Mouse (Mus musculus): ENCODE results near the gene Slc9a9. TPM values are rescaled to one million over a fixed set of nuclear protein-coding genes. Genes with fewer than 3 reads are reported as not detected.

Slc9a9 gene
- polyA plus RNA-seq, 1 experiment from 2014 or later: 2.6 TPM

- 34% methylated on average over 5 of the region's 5 CpGs for WGBS
- Histone ChIP-seq H3K9me3 (no peaks in the 10 kb centered on the region), H3K36me3 (replicated peaks) (no peaks in the 10 kb centered on the region), H3K27me3 (replicated peaks; ENCODE audit: low read depth, poor library complexity, severe bottlenecking) (no peaks in the 10 kb centered on the region), H3K4me1 (peaks cover 9% of the 10 kb centered on the region), H3K27ac (replicated peaks) (no peak overlapping the region), H3K4me3 (no peak overlapping the region)
- peak; percentile 38 for DNase-seq (ENCODE audit: low spot score)
Observed at GRCm38 (mm10) chr9:94815518-94815917, 145.8 kb downstream of the Slc9a9 start.

- Histone ChIP-seq H3K27ac (replicated peaks) (no peak overlapping the region), H3K27me3 (replicated peaks; ENCODE audit: low read depth, poor library complexity, severe bottlenecking) (no peaks in the 10 kb centered on the region), H3K4me3 (no peak overlapping the region), H3K36me3 (replicated peaks) (no peaks in the 10 kb centered on the region), H3K4me1 (no peaks in the 10 kb centered on the region), H3K9me3 (no peaks in the 10 kb centered on the region)
- WGBS: 84% methylated on average over 1 of the region's 1 CpGs
- DNase-seq (ENCODE audit: low spot score): no peak
Observed at GRCm38 (mm10) chr9:94821268-94821667, 151.6 kb downstream of the Slc9a9 start.

GRCm38 (mm10) chr9:94833836-94834235 lies 164.1 kb downstream of the Slc9a9 start:
- Histone ChIP-seq H3K27me3 (replicated peaks; ENCODE audit: low read depth, poor library complexity, severe bottlenecking) (no peaks in the 10 kb centered on the region), H3K9me3 (no peaks in the 10 kb centered on the region), H3K36me3 (replicated peaks) (no peaks in the 10 kb centered on the region), H3K4me1 (no peaks in the 10 kb centered on the region), H3K4me3 (no peak overlapping the region), H3K27ac (replicated peaks) (no peak overlapping the region)
- WGBS: 87% methylated on average over 1 of the region's 1 CpGs
- no peak for DNase-seq (ENCODE audit: low spot score)

- H3K27ac ChIP-seq (replicated peaks): no peak overlapping the region
- no peak for DNase-seq (ENCODE audit: low spot score)
- H3K36me3 ChIP-seq (replicated peaks): no peaks in the 10 kb centered on the region
- 94% methylated on average over 15 of the region's 15 CpGs for WGBS
- no peaks in the 10 kb centered on the region for H3K4me1 ChIP-seq
- H3K27me3 ChIP-seq (replicated peaks; ENCODE audit: low read depth, poor library complexity, severe bottlenecking): no peaks in the 10 kb centered on the region
- H3K4me3 ChIP-seq: no peak overlapping the region
- no peaks in the 10 kb centered on the region for H3K9me3 ChIP-seq
Observed at GRCm38 (mm10) chr9:94837384-94837783, 167.7 kb downstream of the Slc9a9 start.

GRCm38 (mm10) chr9:94838479-94839031 lies 168.8 kb downstream of the Slc9a9 start:
- Histone ChIP-seq H3K27me3 (replicated peaks; ENCODE audit: low read depth, poor library complexity, severe bottlenecking) (no peaks in the 10 kb centered on the region), H3K27ac (replicated peaks) (no peak overlapping the region), H3K4me3 (no peak overlapping the region), H3K4me1 (no peaks in the 10 kb centered on the region), H3K9me3 (no peaks in the 10 kb centered on the region), H3K36me3 (replicated peaks) (no peaks in the 10 kb centered on the region)
- WGBS: 81% methylated on average over 8 of the region's 8 CpGs
- no peak for DNase-seq (ENCODE audit: low spot score)

- WGBS: 86% methylated on average over 11 of the region's 11 CpGs
- DNase-seq (ENCODE audit: low spot score): no peak
- no peak overlapping the region for H3K4me3 ChIP-seq
- no peaks in the 10 kb centered on the region for H3K27me3 ChIP-seq (replicated peaks; ENCODE audit: low read depth, poor library complexity, severe bottlenecking)
- H3K9me3 ChIP-seq: no peaks in the 10 kb centered on the region
- H3K36me3 ChIP-seq (replicated peaks): no peaks in the 10 kb centered on the region
- no peaks in the 10 kb centered on the region for H3K4me1 ChIP-seq
- H3K27ac ChIP-seq (replicated peaks): no peak overlapping the region
Observed at GRCm38 (mm10) chr9:94839204-94839603, 169.5 kb downstream of the Slc9a9 start.

GRCm38 (mm10) chr9:94840398-94840797 lies 170.7 kb downstream of the Slc9a9 start:
- no peak for DNase-seq (ENCODE audit: low spot score)
- no peaks in the 10 kb centered on the region for H3K4me1 ChIP-seq

GRCm38 (mm10) chr9:94840972-94841371 lies 171.3 kb downstream of the Slc9a9 start:
- Histone ChIP-seq H3K4me3 (no peak overlapping the region), H3K27ac (replicated peaks) (no peak overlapping the region), H3K36me3 (replicated peaks) (no peaks in the 10 kb centered on the region), H3K4me1 (no peaks in the 10 kb centered on the region), H3K27me3 (replicated peaks; ENCODE audit: low read depth, poor library complexity, severe bottlenecking) (no peaks in the 10 kb centered on the region), H3K9me3 (no peaks in the 10 kb centered on the region)
- no peak for DNase-seq (ENCODE audit: low spot score)
- 87% methylated on average over 4 of the region's 4 CpGs for WGBS

More at GRCm38 (mm10) chr9:94840398-94840797, 170.7 kb downstream of the Slc9a9 start:
- no peaks in the 10 kb centered on the region for H3K27me3 ChIP-seq (replicated peaks; ENCODE audit: low read depth, poor library complexity, severe bottlenecking)
- 83% methylated on average over 5 of the region's 5 CpGs for WGBS
- no peaks in the 10 kb centered on the region for H3K36me3 ChIP-seq (replicated peaks)
- no peak overlapping the region for H3K4me3 ChIP-seq
- no peak overlapping the region for H3K27ac ChIP-seq (replicated peaks)
- no peaks in the 10 kb centered on the region for H3K9me3 ChIP-seq

GRCm38 (mm10) chr9:94844176-94844575 lies 174.5 kb downstream of the Slc9a9 start:
- no peak for DNase-seq (ENCODE audit: low spot score)
- H3K27me3 ChIP-seq (replicated peaks; ENCODE audit: low read depth, poor library complexity, severe bottlenecking): no peaks in the 10 kb centered on the region
- no peaks in the 10 kb centered on the region for H3K9me3 ChIP-seq
- 84% methylated on average over 3 of the region's 3 CpGs for WGBS
- no peaks in the 10 kb centered on the region for H3K4me1 ChIP-seq
- no peaks in the 10 kb centered on the region for H3K36me3 ChIP-seq (replicated peaks)
- H3K27ac ChIP-seq (replicated peaks): no peak overlapping the region
- H3K4me3 ChIP-seq: no peak overlapping the region

GRCm38 (mm10) chr9:94847624-94848023 lies 177.9 kb downstream of the Slc9a9 start:
- WGBS: 93% methylated on average over 6 of the region's 6 CpGs
- no peaks in the 10 kb centered on the region for H3K9me3 ChIP-seq
- no peak overlapping the region for H3K27ac ChIP-seq (replicated peaks)
- H3K27me3 ChIP-seq (replicated peaks; ENCODE audit: low read depth, poor library complexity, severe bottlenecking): no peaks in the 10 kb centered on the region
- DNase-seq (ENCODE audit: low spot score): no peak
- no peaks in the 10 kb centered on the region for H3K4me1 ChIP-seq
- no peak overlapping the region for H3K4me3 ChIP-seq
- H3K36me3 ChIP-seq (replicated peaks): no peaks in the 10 kb centered on the region

- no peak for DNase-seq (ENCODE audit: low spot score)
- Histone ChIP-seq H3K36me3 (replicated peaks) (no peaks in the 10 kb centered on the region), H3K9me3 (no peaks in the 10 kb centered on the region), H3K27ac (replicated peaks) (no peak overlapping the region), H3K4me3 (no peak overlapping the region), H3K27me3 (replicated peaks; ENCODE audit: low read depth, poor library complexity, severe bottlenecking) (no peaks in the 10 kb centered on the region), H3K4me1 (no peaks in the 10 kb centered on the region)
- WGBS: 73% methylated on average over 3 of the region's 3 CpGs
Observed at GRCm38 (mm10) chr9:94851550-94851949, 181.8 kb downstream of the Slc9a9 start.

- no peaks in the 10 kb centered on the region for H3K36me3 ChIP-seq (replicated peaks)
- DNase-seq (ENCODE audit: low spot score): no peak
- 68% methylated on average over 3 of the region's 3 CpGs for WGBS
- no peak overlapping the region for H3K4me3 ChIP-seq
- no peaks in the 10 kb centered on the region for H3K9me3 ChIP-seq
- H3K27me3 ChIP-seq (replicated peaks; ENCODE audit: low read depth, poor library complexity, severe bottlenecking): no peaks in the 10 kb centered on the region
- H3K4me1 ChIP-seq: no peaks in the 10 kb centered on the region
- H3K27ac ChIP-seq (replicated peaks): no peak overlapping the region
Observed at GRCm38 (mm10) chr9:94856093-94856492, 186.4 kb downstream of the Slc9a9 start.

GRCm38 (mm10) chr9:94868557-94868956 lies 198.8 kb downstream of the Slc9a9 start:
- H3K36me3 ChIP-seq (replicated peaks): no peaks in the 10 kb centered on the region
- no peak overlapping the region for H3K27ac ChIP-seq (replicated peaks)
- DNase-seq (ENCODE audit: low spot score): no peak
- no peaks in the 10 kb centered on the region for H3K4me1 ChIP-seq
- H3K9me3 ChIP-seq: no peaks in the 10 kb centered on the region
- 92% methylated on average over 1 of the region's 1 CpGs for WGBS
- H3K27me3 ChIP-seq (replicated peaks; ENCODE audit: low read depth, poor library complexity, severe bottlenecking): no peaks in the 10 kb centered on the region
- H3K4me3 ChIP-seq: no peak overlapping the region

Data from embryonic facial prominence, embryonic 10.5 days (tissue).